Mouse (Mus musculus) hindbrain, embryonic 14.5 days (tissue): ENCODE measurements around the gene Hrasls5. TPM values are rescaled to one million over a fixed set of nuclear protein-coding genes. Genes with fewer than 3 reads are reported as not detected.

Experiments used
- ATAC-seq: fragments of 200-750 bp; cut with Nextera tagmentation; 2 replicates; pipeline ENCODE4 v1.8.0; 2017; ENCODE audit warnings: moderate number of reproducible peaks, mild to moderate bottlenecking, moderate TSS enrichment, moderate library complexity; ENCODE audit not compliant: low FRiP score
- DNase-seq: peaks from one replicate; pipeline ENCODE4 v3.0.0-alpha.2; 2015; ENCODE audit warnings: low spot score
- H3K27ac ChIP-seq: fragments of 300-500 bp; sonication (generic); 2 replicates; pipeline ENCODE4 v1.5.1; 2014; ENCODE audit warnings: mild to moderate bottlenecking, moderate library complexity
- H3K27me3 ChIP-seq: fragments of 300-500 bp; sonication (generic); 2 replicates; pipeline ENCODE4 v1.6.1; 2014; ENCODE audit warnings: mild to moderate bottlenecking, low read length, mixed read lengths; ENCODE audit not compliant: control insufficient read depth, insufficient read depth
- H3K36me3 ChIP-seq: fragments of 300-500 bp; sonication (generic); replicated peaks from 2 replicates; pipeline ENCODE4 v1.6.1; 2014; ENCODE audit not compliant: control insufficient read depth, insufficient read depth
- H3K4me1 ChIP-seq: fragments of 300-500 bp; sonication (generic); replicated peaks from 2 replicates; pipeline ENCODE4 v1.6.1; 2014; ENCODE audit warnings: antibody characterized with exemption, low read length, mixed read lengths; ENCODE audit not compliant: control insufficient read depth, insufficient read depth
- H3K4me2 ChIP-seq: fragments of 300-500 bp; sonication (generic); replicated peaks from 2 replicates; pipeline ENCODE4 v1.6.1; 2014; ENCODE audit warnings: mild to moderate bottlenecking, moderate library complexity
- H3K4me3 ChIP-seq: fragments of 300-500 bp; sonication (generic); replicated peaks from 2 replicates; pipeline ENCODE4 v1.5.1; 2014; ENCODE audit warnings: mild to moderate bottlenecking, low read length
- H3K9ac ChIP-seq: fragments of 300-500 bp; sonication (generic); 2 replicates; pipeline ENCODE4 v1.6.1; 2014
- H3K9me3 ChIP-seq: fragments of 300-500 bp; sonication (generic); 2 replicates; pipeline ENCODE4 v1.6.1; 2016; ENCODE audit warnings: low read length; ENCODE audit not compliant: control insufficient read depth
- WGBS: fragments of 180-500 bp; shearing (Covaris S2); extraction: QIAGEN DNeasy Blood & Tissue Kit; methylation state at CpG from one replicate; pipeline ENCODE4 v1.1.7; 2014; 5-methylcytosine and 5-hydroxymethylcytosine counted together
- polyA plus RNA-seq: library from polyadenylated mRNA; unstranded; fragments of >200 nt; fragmentation: Nextera tagmentation; extraction: Ambion mirVana; gene quantifications from 2 replicates; pipeline ENCODE4 v1.2.1, GENCODE M21; 2014

Hrasls5 gene
- not detected in 2 replicates for polyA plus RNA-seq

DNA sequence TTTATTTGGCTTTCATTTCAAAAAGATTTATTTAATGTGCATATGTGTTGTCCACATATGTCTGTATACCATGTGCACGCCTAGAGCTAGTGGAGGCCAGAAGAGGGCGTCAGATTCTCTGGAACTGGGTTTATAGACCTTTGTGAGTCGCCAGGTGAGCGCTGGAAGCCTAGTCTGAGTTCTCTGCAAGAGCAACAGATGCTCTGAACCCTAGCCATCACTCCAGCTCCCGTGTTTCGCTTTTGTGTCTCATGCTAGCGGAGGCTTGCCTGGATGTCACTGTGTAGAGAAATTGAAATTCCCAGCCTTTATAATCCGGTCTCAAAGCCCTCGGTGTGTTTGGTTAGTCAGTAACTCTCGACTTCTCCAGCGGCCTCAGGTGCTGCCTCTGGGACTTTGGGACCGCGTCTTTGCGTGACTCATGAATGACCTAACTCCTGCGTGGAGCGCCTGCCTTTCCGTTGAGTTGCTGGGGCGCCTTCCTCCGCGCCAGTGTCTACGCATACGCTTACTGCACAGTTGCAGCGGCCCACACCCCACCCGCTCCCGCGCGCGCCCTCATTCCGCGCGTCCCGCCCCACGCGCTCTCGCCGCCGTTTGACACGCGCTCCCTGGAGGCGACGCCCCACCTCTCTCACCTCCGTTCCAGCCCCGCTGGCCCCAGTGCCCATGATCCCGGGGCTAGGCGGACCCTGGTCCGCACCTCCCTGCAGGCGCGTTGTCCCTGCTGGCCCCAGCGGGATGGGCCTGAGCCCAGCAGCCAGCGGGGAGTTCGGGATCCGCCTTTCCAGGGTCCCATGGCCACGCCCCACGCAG, at the start of gene Hrasls5:
TSS of gene Hrasls5 (plus strand) at position 600 of the 816 bp plus-strand sequence.
- WGBS = 3% methylated on average over 50 of the region's 54 CpGs
- DNase-seq = peak; percentile 42
- ATAC-seq = peak; percentile 49; the same call in 1 of the 2 replicates
- Histone ChIP-seq H3K36me3 (no peaks in the 10 kb centered on the region), H3K4me1 (peaks cover 3% of the 10 kb centered on the region), H3K4me2 (peak within 1 kb of the TSS; percentile 92), H3K9me3 (no peaks in the 10 kb centered on the region), H3K9ac (peak within 1 kb of the TSS; percentile 60), H3K27ac (no peak within 1 kb of the TSS), H3K4me3 (peak within 1 kb of the TSS; percentile 43), H3K27me3 (peaks cover 34% of the 10 kb centered on the region)

GRCm38 (mm10) chr19:7562601-7563129, 49.7 kb upstream of the Hrasls5 start:
- WGBS = 85% methylated on average over 10 of the region's 10 CpGs
- Histone ChIP-seq H3K27me3 (peaks cover 4% of the 10 kb centered on the region; the same call in 1 of the 2 replicates), H3K27ac (no peak overlapping the region), H3K4me3 (no peak overlapping the region), H3K4me1 (peaks cover 2% of the 10 kb centered on the region; the same call in 1 of the 2 replicates), H3K9ac (no peak overlapping the region), H3K4me2 (no peak overlapping the region), H3K36me3 (no peaks in the 10 kb centered on the region), H3K9me3 (no peaks in the 10 kb centered on the region)
- DNase-seq (no peak), ATAC-seq (no peak)

DNA sequence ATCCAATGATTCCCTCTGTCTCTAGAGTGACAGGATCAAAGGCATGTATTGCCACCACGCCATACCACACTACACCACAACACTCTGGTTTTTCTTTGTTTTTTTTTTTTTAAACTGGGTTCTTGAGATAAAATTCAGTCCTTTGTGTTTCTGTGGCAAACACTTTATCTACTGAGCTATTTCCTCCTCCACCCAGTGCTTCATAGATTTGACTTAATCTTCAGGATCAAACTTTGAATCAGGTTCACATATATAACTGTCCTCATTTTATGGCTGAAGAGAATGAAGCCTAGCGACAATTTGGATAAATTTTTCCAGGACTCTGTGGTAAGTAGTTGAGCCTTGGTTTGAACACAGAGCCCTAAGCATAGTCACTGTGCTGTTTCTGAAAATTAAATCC, 48.7 kb upstream of the Hrasls5 start:
- Histone ChIP-seq H3K4me1 (no peaks in the 10 kb centered on the region), H3K4me2 (no peak overlapping the region), H3K9ac (no peak overlapping the region), H3K9me3 (no peaks in the 10 kb centered on the region), H3K36me3 (no peaks in the 10 kb centered on the region), H3K4me3 (no peak overlapping the region), H3K27me3 (no peaks in the 10 kb centered on the region), H3K27ac (no peak overlapping the region)
- 88% methylated on average over 2 of the region's 2 CpGs for WGBS
- DNase-seq = no peak
- no peak for ATAC-seq

GRCm38 (mm10) chr19:7564457-7564856, 47.9 kb upstream of the Hrasls5 start:
- H3K9me3 ChIP-seq = no peaks in the 10 kb centered on the region
- no peaks in the 10 kb centered on the region for H3K36me3 ChIP-seq
- no peak overlapping the region for H3K4me3 ChIP-seq
- no peak overlapping the region for H3K27ac ChIP-seq
- no peak overlapping the region for H3K9ac ChIP-seq
- WGBS = 93% methylated on average over 1 of the region's 1 CpGs
- DNase-seq (no peak), ATAC-seq (no peak)
- H3K4me1 ChIP-seq = no peaks in the 10 kb centered on the region
- no peaks in the 10 kb centered on the region for H3K27me3 ChIP-seq
- no peak overlapping the region for H3K4me2 ChIP-seq

- no peak for DNase-seq
- Histone ChIP-seq H3K36me3 (no peaks in the 10 kb centered on the region), H3K27ac (no peak overlapping the region), H3K9ac (no peak overlapping the region), H3K9me3 (no peaks in the 10 kb centered on the region), H3K27me3 (no peaks in the 10 kb centered on the region), H3K4me3 (no peak overlapping the region), H3K4me2 (no peak overlapping the region), H3K4me1 (no peaks in the 10 kb centered on the region)
- no peak for ATAC-seq
- 56% methylated on average over 3 of the region's 3 CpGs for WGBS
These were observed 45.5 kb upstream of the Hrasls5 start for GRCm38 (mm10) chr19:7566826-7567225.

GRCm38 (mm10) chr19:7568364-7568763, 44.0 kb upstream of the Hrasls5 start:
- Histone ChIP-seq H3K4me3 (no peak overlapping the region), H3K27me3 (no peaks in the 10 kb centered on the region), H3K4me2 (no peak overlapping the region), H3K9me3 (no peaks in the 10 kb centered on the region), H3K36me3 (no peaks in the 10 kb centered on the region), H3K27ac (no peak overlapping the region), H3K4me1 (no peaks in the 10 kb centered on the region), H3K9ac (no peak overlapping the region)
- no peak for ATAC-seq
- no peak for DNase-seq
- 75% methylated on average over 3 of the region's 3 CpGs for WGBS

DNA sequence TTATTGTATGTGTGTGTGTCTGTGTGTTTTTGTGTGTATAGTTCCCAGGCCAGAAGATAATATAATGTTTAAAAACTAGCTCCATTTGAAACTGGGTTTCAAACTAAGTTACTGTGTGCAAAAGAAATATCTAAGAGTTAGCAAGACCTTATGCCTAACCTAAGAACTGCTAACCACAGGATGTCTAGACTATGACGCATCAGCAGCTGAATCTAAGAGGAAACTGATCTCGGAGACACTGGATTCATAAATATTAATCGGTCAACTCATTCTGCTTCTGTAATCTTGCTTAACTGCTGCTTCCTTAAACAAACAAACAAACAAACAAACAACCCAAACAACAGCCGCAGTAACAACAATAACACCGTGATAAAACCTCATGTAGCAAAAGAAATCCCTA, 42.7 kb upstream of the Hrasls5 start:
- Histone ChIP-seq H3K36me3 (no peaks in the 10 kb centered on the region), H3K9me3 (no peaks in the 10 kb centered on the region), H3K27me3 (no peaks in the 10 kb centered on the region), H3K9ac (no peak overlapping the region), H3K4me1 (no peaks in the 10 kb centered on the region), H3K4me2 (no peak overlapping the region), H3K27ac (no peak overlapping the region), H3K4me3 (no peak overlapping the region)
- DNase-seq (no peak), ATAC-seq (no peak)
- 80% methylated on average over 5 of the region's 5 CpGs for WGBS

DNA sequence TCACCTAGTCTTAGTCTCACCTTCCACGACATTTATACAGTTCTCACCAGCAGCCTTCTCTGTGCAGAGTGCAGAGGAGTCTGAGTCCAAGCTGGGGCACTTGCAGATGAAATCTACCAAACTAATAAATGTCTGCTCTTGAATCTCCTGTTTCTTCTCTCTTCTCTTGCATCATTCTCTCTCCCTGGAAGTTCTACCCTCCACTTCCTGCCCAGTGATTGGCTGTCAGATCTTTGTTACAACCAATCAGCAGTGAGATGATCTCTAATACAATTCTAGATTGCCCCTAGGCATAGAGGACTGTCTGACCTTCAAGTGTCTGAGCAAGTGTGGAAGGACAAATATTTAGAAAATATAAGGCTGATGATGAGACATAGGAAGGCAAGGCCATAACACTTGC, 36.2 kb upstream of the Hrasls5 start:
- Histone ChIP-seq H3K4me3 (no peak overlapping the region), H3K36me3 (no peaks in the 10 kb centered on the region), H3K27me3 (no peaks in the 10 kb centered on the region), H3K4me1 (no peaks in the 10 kb centered on the region), H3K9me3 (no peaks in the 10 kb centered on the region), H3K27ac (no peak overlapping the region), H3K4me2 (no peak overlapping the region), H3K9ac (no peak overlapping the region)
- no peak for DNase-seq
- ATAC-seq = no peak
- WGBS = 86% methylated on average over 1 of the region's 1 CpGs

GRCm38 (mm10) chr19:7577710-7578109, 34.6 kb upstream of the Hrasls5 start:
- Histone ChIP-seq H3K27ac (no peak overlapping the region), H3K9me3 (no peaks in the 10 kb centered on the region), H3K9ac (no peak overlapping the region), H3K36me3 (no peaks in the 10 kb centered on the region), H3K4me2 (no peak overlapping the region), H3K4me3 (no peak overlapping the region), H3K27me3 (no peaks in the 10 kb centered on the region), H3K4me1 (no peaks in the 10 kb centered on the region)
- no peak for DNase-seq
- WGBS = 89% methylated on average over 3 of the region's 3 CpGs
- ATAC-seq = no peak
